Mouse (Mus musculus): ENCODE measurements around the gene Mdm4.
"Not testable (repeated sequence)": the region's sequence is repeated elsewhere in the genome, so short reads cannot be mapped to it uniquely, and the experiment has no call there.

GRCm38 (mm10) chr1:133021971-133022370 is 8.4 kb downstream of the Mdm4 start:
- not testable (repeated sequence) for TF ChIP-seq POLR2A (IDR thresholded peaks at IDR 0.05; ENCODE audit: control insufficient read depth, low read depth, low read length); CTCF (IDR thresholded peaks at IDR 0.05; ENCODE audit: control insufficient read depth, insufficient read depth, insufficient replicate concordance, low read depth, low read length)
